Mouse (Mus musculus) urinary bladder, postnatal 25 days (tissue): ENCODE results near the gene Tmem131.

ENCODE experiments used
- DNase-seq: peaks from one replicate; pipeline ENCODE4 v3.0.0; 2022; ENCODE audit warnings: low spot score

Tmem131 gene

DNA sequence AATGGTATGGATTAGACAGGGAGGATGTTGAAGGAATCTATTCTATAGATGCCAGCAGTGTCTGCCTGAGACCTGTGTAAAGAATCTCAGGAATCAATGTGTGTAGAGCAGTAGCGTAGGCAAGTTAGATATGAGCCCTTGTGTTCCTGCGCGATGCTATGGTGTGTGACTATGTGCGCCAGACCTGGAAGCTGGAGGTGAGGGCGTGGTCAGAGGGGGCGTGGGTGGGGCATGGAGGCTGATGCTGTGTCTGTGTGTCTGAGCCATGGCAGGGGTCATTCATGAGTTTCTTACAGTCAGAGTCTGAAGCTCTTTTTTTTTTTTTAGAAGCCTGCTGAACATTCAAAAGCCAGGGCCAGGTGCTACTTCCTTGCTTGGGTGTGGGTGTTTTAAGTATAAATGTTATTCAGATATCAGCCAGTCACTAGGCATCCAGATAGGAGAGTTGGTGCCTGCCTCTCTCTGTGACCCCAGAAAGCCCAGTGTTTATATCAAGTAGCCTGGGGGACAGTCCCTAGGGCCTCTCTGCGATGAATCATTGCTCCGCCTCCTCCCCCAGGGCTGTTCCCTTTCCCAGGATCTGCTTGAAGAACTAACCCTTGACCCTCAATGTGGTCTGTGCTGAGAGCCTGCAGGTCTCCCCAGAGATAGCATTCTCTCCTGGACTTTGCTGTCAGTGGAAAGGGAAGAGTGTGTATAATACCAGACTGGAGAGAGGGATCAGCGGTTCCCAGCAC lies 171.1 kb downstream of the Tmem131 start:
- no peak for DNase-seq

GRCm38 (mm10) chr1:36770998-36771397 lies 172.5 kb downstream of the Tmem131 start:
- no peak for DNase-seq

DNA sequence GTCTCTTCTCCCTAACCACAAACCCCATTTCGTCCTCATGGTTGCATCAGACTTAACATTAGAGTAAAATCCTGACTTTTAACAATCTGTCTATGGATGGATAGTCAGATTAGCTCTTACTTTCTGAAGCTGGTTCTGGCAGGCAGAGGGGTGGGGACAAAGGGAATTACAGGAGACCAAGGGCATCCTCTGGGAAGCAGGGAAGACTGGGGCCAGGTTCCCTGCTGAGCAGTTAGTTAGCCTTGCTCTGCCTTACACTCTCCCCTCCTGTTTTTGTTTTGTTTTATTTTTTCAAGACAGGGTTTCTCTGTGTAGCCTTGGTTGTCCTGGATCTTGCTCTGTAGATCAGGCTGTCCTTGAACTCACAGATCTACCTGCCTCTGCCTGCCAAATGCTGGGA lies 173.5 kb downstream of the Tmem131 start:
- no peak for DNase-seq

DNA sequence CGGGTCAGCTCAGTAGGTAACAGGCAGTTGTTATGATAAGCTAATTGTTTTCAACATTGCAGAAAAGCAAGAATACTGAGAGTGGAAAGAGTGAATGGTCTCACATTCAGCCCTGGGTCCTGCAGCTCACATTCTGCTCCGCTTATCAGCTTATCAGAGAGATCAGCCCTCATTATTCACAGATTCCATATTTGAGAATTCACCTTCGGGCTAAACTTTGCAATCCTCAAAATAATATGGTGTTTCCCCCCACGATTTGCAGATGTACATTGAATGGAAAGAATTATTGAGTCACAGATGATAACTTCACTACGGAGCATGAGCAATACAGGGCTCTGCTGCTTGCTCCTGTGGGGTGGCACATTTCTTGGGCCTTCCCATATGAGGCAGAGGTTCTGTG lies 174.7 kb downstream of the Tmem131 start:
- no peak for DNase-seq

DNA sequence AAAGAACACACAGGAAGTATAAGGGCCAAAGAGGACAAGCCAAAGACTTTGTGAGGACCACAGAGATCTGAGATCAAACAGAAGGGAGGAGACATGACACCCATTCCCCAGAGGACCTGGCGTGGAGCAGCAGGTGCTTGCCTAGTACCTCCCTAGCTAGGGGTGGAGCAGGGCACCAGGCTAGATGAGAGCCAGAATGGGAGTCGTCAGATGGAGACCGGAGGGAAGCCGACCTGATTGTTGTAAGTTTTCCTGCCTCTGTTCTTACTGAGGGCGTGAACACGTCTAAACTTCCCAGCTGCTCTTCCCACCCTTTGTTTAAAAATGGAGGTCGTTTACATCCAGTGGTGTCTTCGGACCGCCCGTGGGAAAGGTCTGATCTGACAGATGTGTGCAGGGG lies 176.1 kb downstream of the Tmem131 start:
- no peak for DNase-seq

DNA sequence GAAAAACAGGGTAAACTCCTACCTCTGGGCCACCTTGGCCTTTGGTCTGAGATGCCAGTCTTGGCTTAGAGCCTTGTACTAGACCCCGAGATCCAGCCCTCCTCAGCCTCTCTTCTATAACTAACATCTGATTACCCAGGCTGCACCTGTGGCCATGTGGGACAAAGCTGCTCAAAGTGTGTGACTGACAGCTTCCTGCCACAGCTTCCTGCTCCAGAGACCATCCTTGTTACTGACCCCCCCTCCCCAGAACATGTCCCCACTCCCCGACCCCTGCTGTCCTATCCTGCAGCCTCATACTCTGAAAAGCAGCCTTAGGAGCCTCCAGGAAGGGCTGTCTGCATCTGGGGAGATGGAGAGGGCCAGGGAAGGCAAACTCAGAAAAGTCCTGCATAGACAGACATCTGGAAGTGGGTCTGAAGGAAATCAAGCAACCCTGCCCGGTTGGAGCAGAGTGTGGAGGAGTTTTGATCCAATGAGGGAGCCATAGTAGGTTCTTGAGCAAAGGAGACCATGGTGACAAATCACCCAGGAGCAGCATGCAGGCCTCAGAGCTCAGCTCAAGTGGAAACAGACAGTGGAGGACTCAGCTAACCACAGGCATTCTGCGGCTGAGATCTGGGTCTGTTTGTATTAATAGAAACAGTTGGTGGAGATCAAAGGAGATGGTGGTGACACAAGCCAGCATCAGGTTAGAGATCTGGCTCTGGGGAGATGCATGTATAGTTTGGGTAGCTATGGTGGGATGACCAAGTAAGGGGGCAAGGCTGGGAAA lies 176.8 kb downstream of the Tmem131 start:
- DNase-seq, result no peak

DNA sequence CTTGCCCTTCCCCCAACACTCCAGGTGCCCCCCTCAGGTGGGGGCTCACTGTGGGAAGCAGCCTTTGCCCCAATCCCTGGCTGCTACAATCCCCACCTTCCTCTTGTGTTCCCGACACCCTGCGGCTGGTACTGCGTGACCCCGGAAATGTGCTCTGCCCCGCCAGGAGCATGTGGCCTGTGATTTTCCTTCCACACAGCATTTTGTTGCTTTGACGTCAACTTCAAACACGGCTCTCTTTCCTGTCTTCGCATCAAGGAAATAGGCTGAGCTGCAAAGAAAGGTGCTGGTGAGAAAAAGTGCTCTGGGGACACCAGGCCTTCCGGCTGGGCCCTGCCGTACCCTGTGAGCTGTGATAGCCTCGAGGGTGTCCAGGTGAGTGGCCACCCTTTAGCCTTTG lies 181.9 kb downstream of the Tmem131 start, which contains the start of gene Zap70:
Gene Zap70, plus strand, starts transcription at position 231 of the 400 bp plus-strand sequence.
- no peak for DNase-seq

DNA sequence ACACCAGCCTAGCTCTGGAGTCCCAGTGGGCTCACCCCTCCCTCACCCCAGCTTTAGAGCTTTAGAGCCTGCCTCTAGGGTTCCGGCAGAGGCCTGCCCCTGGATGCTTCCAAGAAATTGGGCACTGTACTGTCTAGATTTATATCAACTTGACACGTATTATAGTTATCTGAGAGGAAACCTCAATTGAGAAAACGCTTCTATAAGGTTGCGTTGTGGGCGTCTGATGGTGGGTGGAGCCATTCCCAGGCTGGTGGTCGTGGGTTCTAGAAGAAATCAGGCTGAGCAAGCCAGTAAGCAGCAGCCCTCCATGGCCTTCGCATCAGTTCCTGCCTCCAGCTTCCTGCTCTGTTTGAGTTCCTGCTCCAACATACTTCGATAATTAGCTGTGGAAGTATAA lies 182.4 kb downstream of the Tmem131 start:
- no peak for DNase-seq

- no peak for DNase-seq
Observed at GRCm38 (mm10) chr1:36760401-36760800, 183.1 kb downstream of the Tmem131 start.

GRCm38 (mm10) chr1:36759076-36759475 lies 184.4 kb downstream of the Tmem131 start:
- no peak for DNase-seq

GRCm38 (mm10) chr1:36758553-36758952 lies 184.9 kb downstream of the Tmem131 start:
- DNase-seq, result no peak

GRCm38 (mm10) chr1:36753932-36754675 lies 189.4 kb downstream of the Tmem131 start:
- DNase-seq, result no peak

- DNase-seq, result peak; percentile 25
Observed at GRCm38 (mm10) chr1:36746452-36746851, 197.0 kb downstream of the Tmem131 start.

DNA sequence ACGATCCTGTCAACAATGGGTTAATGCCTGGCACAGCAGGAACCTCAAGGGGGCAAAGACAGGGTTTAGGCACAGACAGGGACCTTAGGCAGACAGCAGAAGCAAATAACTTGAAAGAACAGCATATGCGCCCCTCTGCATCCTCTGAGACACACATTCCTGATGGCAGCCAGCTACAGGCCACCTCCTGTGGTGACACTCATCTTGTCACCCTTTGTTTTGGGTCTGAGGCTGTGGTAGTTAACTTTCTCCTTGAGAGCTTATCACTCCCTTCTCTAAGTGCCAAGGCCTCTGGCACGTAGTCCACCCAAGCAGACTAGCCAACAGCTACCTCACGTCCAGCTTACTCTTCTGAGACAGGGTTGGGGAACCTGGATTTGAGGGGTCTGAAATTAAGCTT lies 197.8 kb downstream of the Tmem131 start:
- no peak for DNase-seq

- peak; percentile 59 for DNase-seq
Observed at GRCm38 (mm10) chr1:36744268-36744944, 199.1 kb downstream of the Tmem131 start.

DNA sequence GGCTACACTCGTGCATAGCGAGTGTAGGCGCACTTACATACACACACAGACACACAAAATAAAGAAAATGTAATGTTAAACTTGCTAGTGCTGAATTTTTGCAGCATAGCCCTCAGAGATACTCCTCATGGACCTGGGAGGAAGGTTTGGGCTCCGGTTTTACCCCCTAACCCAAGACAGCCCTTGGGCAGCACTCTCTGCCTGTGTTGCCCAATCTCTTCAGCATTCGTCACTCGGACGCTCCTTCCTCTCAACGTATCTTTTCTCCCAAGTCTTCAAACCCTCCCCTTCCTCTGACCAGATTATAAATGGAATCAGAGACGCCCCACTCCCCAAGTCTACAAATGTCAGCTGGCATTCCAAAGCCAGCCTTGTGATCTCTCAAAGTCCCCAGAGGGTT lies 200.4 kb downstream of the Tmem131 start:
- DNase-seq, result no peak
